Mouse (Mus musculus) liver, postnatal 0 days (tissue): ENCODE data around the gene Ncbp3. TPM values are rescaled to one million over a fixed set of nuclear protein-coding genes. Genes with fewer than 3 reads are reported as not detected.
"Not testable (repeated sequence)": the region's sequence is repeated elsewhere in the genome, so short reads cannot be mapped to it uniquely, and the experiment has no call there.

Experiments
- ATAC-seq: fragments of 200-750 bp; cut with Nextera tagmentation; 2 replicates; pipeline ENCODE4 v1.8.0; 2017; ENCODE audit warnings: mild to moderate bottlenecking, moderate library complexity
- DNase-seq: peaks from one replicate; pipeline ENCODE4 v3.0.0-alpha.2; 2016
- H3K27ac ChIP-seq: fragments of 300-500 bp; sonication (generic); 2 replicates; pipeline ENCODE4 v1.5.1; 2014; ENCODE audit warnings: antibody characterized with exemption, moderate library complexity, mild to moderate bottlenecking, low read depth
- H3K27me3 ChIP-seq: fragments of 300-500 bp; sonication (generic); 2 replicates; pipeline ENCODE4 v1.6.1; 2014; ENCODE audit warnings: low read length, control low read depth, mixed read lengths; ENCODE audit not compliant: insufficient read depth
- H3K36me3 ChIP-seq: fragments of 300-500 bp; sonication (generic); replicated peaks from 2 replicates; pipeline ENCODE4 v1.6.1; 2014; ENCODE audit warnings: mild to moderate bottlenecking, control low read depth, low read length, moderate library complexity, mixed read lengths; ENCODE audit not compliant: insufficient read depth
- H3K4me1 ChIP-seq: fragments of 300-500 bp; sonication (generic); 2 replicates; pipeline ENCODE4 v1.6.1; 2014; ENCODE audit warnings: antibody characterized with exemption, mild to moderate bottlenecking, control low read depth; ENCODE audit not compliant: insufficient read depth
- H3K4me2 ChIP-seq: fragments of 300-500 bp; sonication (generic); 2 replicates; pipeline ENCODE4 v1.6.1; 2014; ENCODE audit warnings: low read depth, mild to moderate bottlenecking, low read length, moderate library complexity, mixed read lengths
- H3K4me3 ChIP-seq: fragments of 300-500 bp; sonication (generic); 2 replicates; pipeline ENCODE4 v1.5.1; 2014; ENCODE audit warnings: low read depth, low read length
- H3K9ac ChIP-seq: fragments of 300-500 bp; sonication (generic); replicated peaks from 2 replicates; pipeline ENCODE4 v1.6.1; 2014; ENCODE audit warnings: mild to moderate bottlenecking, moderate library complexity
- H3K9me3 ChIP-seq: fragments of 300-500 bp; sonication (generic); 2 replicates; pipeline ENCODE4 v1.6.1; 2016; ENCODE audit warnings: mild to moderate bottlenecking, control low read depth, low read length, mixed read lengths
- CTCF ChIP-seq: sonication (generic); IDR thresholded peaks from 2 replicates; pipeline ENCODE4 v1.5.1; 2016; ENCODE audit warnings: antibody characterized with exemption, low read depth
- EP300 ChIP-seq: IDR thresholded peaks from 2 replicates; pipeline ENCODE4 v1.6.1; 2016; ENCODE audit warnings: antibody characterized with exemption, low read depth, mild to moderate bottlenecking
- WGBS: fragments of 180-500 bp; shearing (Covaris S2); extraction: QIAGEN DNeasy Blood & Tissue Kit; methylation state at CpG from one replicate; pipeline ENCODE4 v1.1.7; 2014; ENCODE audit not compliant: insufficient replicate concordance; 5-methylcytosine and 5-hydroxymethylcytosine counted together
- polyA plus RNA-seq: library from polyadenylated mRNA; unstranded; fragments of >200 nt; fragmentation: Nextera tagmentation; extraction: Ambion mirVana; gene quantifications from 2 replicates; pipeline ENCODE4 v1.2.1, GENCODE M21; 2015

Gene Ncbp3
- polyA plus RNA-seq, 1 experiment from 2014 or later = 2.7 TPM

DNA sequence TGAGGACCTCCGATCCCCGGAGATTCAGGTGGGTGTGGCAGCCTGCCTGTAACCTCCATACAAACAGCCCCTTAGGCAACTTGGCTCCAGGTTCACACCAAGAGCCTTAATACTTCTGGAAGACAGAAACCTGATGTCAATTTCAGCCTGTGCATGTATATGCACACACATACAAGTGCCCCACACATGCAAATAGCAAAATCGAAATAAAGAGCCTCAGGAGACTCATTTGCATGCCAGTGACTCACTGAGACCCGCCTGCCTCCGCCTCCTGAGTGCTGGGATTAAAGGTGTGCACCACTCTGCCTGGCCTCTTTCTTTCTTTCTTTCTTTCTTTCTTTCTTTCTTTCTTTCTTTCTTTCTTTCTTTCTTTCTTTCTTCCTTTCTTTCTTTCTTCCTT is 51.3 kb downstream of the Ncbp3 start:
- TF ChIP-seq EP300 (no peak), CTCF (no peak)
- Histone ChIP-seq H3K36me3 (no peaks in the 10 kb centered on the region), H3K4me1 (no peaks in the 10 kb centered on the region), H3K4me2 (no peak overlapping the region), H3K27ac (no peak overlapping the region), H3K9me3 (no peaks in the 10 kb centered on the region), H3K9ac (no peak overlapping the region), H3K4me3 (no peak overlapping the region), H3K27me3 (no peaks in the 10 kb centered on the region)
- ATAC-seq (no peak), DNase-seq (no peak)
- 61% methylated on average over 5 of the region's 5 CpGs for WGBS

DNA sequence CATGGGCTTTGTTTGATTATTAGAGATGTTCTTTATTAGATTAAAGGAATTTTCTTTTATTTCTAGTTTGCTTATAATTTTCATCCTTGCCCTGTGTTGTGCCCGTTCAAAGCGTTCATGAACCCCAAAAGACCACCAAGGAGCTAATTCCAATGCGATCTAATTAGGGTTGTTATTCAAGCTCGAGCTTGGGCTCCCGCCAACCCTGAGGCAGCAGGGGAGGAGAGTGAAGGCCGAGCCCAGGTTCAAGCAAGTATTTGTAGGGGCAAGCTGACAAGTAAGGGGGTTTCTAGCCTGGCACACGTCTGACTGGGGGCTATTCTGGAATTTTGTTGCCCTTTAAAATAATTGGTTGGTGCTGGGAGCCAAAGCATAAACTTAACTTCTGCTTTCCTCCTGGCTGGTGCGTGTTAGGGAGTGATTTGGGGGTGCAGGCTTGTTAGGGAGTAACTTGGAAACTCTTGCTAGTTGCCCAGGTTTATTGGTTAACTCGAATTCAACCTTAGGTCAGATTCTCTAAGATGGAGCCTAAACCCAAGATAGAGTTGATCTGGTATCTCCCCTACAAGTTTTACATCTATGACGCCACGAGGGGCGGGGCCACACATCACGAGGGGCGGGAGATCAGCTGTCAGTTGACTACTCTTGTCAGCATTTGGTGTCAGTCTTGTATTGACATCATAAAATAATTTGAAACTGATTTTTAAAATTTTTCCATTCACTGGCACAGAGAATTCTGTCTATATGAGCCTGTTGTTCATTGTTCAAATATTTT is 52.6 kb downstream of the Ncbp3 start:
- 72% methylated on average over 14 of the region's 14 CpGs for WGBS
- ATAC-seq (no peak), DNase-seq (no peak)
- Histone ChIP-seq H3K4me3 (no peak overlapping the region), H3K9ac (no peak overlapping the region), H3K27me3 (no peaks in the 10 kb centered on the region), H3K36me3 (no peaks in the 10 kb centered on the region), H3K9me3 (no peaks in the 10 kb centered on the region), H3K4me1 (no peaks in the 10 kb centered on the region), H3K4me2 (no peak overlapping the region), H3K27ac (no peak overlapping the region)
- TF ChIP-seq CTCF (no peak), EP300 (no peak)

DNA sequence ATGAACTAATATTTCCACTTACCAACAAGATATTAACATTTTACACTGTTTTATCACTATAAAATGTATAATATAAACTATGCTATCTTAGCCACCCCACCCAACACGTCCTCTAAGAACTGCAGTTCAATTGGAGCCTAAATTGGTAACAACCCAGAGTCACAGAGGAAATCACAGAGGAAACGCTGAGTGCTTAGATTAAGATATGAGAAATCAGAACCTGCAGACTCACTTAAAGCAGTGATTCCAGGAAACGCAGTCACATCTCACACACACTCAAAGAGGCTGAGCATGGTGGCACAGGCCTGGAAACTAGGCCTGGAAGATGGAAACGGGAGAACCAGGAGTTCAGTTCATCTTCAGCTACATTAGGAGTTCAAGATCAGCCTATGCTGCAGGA is 53.7 kb downstream of the Ncbp3 start:
- H3K27me3 ChIP-seq = no peaks in the 10 kb centered on the region
- no peaks in the 10 kb centered on the region for H3K36me3 ChIP-seq
- H3K4me2 ChIP-seq = no peak overlapping the region
- no peak overlapping the region for H3K4me3 ChIP-seq
- H3K27ac ChIP-seq = no peak overlapping the region
- no peaks in the 10 kb centered on the region for H3K4me1 ChIP-seq
- H3K9me3 ChIP-seq = no peaks in the 10 kb centered on the region
- no peak for ATAC-seq
- no peak for TF ChIP-seq CTCF
- TF ChIP-seq EP300 = no peak
- WGBS = 52% methylated on average over 4 of the region's 4 CpGs
- DNase-seq = no peak
- no peak overlapping the region for H3K9ac ChIP-seq

DNA sequence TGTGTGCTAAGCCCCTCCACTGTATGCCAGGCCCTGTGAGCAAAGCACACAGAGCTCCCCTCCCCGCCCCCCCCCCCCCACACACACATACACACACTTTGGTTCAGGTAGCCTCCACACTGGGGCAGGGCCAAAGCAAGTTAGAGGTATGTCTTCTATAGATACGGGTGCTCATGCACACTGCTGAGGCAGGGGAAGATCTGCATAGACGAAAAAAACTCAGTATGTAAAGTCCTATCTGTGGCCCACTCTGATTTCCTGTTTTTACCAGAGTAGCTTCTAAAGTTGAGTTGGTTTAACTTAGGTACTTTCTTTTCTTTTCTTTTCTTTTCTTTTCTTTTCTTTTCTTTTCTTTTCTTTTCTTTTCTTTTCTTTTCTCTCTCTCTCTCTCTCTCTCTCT is 57.7 kb downstream of the Ncbp3 start:
- H3K4me3 ChIP-seq = no peak overlapping the region

DNA sequence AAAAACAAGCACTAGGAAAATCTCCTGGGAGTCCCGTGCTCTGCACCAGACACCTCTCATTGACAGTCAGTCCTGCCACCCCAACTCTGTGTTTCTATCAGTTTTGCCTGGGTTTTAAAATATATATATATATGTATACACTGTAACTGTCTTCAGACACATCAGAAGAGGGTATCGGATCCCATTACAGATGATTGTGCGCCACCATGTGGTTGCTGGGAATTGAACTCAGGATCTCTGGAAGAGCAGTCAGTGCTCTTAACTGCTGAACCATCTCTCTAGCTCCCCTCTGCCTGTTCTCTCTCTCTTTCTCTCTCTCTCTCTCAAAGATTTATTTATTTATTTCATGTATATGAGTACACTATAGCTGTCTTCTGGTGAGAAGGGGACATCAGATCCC is 59.8 kb downstream of the Ncbp3 start:
- ATAC-seq, H3K9me3 ChIP-seq, DNase-seq, H3K36me3 ChIP-seq, H3K4me1 ChIP-seq, H3K27me3 ChIP-seq, H3K9ac ChIP-seq, H3K4me3 ChIP-seq, H3K27ac ChIP-seq, H3K4me2 ChIP-seq: not testable (repeated sequence)
- WGBS = 34% methylated on average over 3 of the region's 3 CpGs
- TF ChIP-seq CTCF = peak; percentile 63

More for the DNA sequence above, 57.7 kb downstream of the Ncbp3 start:
- Histone ChIP-seq H3K4me2 (no peak overlapping the region), H3K27me3 (no peaks in the 10 kb centered on the region), H3K36me3 (no peaks in the 10 kb centered on the region), H3K27ac (no peak overlapping the region), H3K9me3 (no peaks in the 10 kb centered on the region), H3K4me1 (peaks cover 6% of the 10 kb centered on the region; the same call in 1 of the 2 replicates), H3K9ac (no peak overlapping the region)
- DNase-seq = no peak
- WGBS = 41% methylated on average over 3 of the region's 3 CpGs
- TF ChIP-seq CTCF = no peak
- TF ChIP-seq EP300 = no peak
- no peak for ATAC-seq

DNA sequence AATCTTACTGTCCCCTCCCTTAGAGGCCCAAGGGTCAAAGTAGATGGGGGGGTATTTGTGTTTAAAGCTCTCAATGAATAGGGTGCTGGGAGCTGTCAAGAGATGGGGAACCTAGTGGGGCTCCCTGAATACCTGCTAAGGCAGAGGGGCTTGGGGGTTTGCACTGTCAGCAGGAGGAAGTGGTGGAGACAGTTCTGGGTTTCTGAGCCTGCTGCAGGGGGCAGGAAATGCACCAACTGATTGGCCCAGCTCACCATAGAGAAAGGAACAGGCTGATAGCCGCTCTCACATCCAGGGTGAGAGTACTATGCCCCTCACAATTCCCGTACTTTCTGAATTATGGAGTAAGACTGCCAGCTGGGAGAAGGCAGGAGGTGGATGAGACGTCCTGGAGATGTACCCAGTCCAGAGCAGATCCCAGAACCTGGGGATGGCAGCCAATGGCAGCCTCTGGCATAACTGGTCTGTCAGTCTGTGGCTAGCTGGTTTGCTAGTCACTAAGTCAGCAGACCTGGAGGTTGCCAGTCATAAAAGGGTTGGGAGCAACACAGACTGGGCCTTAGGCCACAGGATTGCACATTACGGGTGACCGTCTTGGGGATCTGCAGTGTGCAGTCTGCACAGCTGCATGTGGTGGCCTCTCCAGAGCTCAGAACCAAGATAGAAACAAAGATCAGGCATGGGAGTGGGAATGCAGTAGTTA is 60.8 kb downstream of the Ncbp3 start:
- WGBS = 31% methylated on average over 5 of the region's 5 CpGs

More for the DNA sequence above, 60.8 kb downstream of the Ncbp3 start:
- Histone ChIP-seq H3K36me3 (no peaks in the 10 kb centered on the region), H3K27me3 (no peaks in the 10 kb centered on the region), H3K9ac (no peak overlapping the region), H3K4me2 (no peak overlapping the region), H3K9me3 (no peaks in the 10 kb centered on the region), H3K4me1 (peaks cover 6% of the 10 kb centered on the region; the same call in 1 of the 2 replicates), H3K4me3 (no peak overlapping the region), H3K27ac (0 out of 2 replicates have a peak overlapping the region, but pooled peaks have one; percentile 26)
- TF ChIP-seq EP300 (no peak), CTCF (no peak)
- ATAC-seq = no peak; the same call in 1 of the 2 replicates
- no peak for DNase-seq
